Mouse (Mus musculus) erythroblast, embryonic 14.5 days (primary cell): ENCODE results near the gene Vmn2r12.

Experiments used
- GATA1 ChIP-seq: IDR thresholded peaks from 2 replicates; pipeline ENCODE4 v1.6.1; 2012; ENCODE audit warnings: low read length, inconsistent platforms, mixed read lengths
- TAL1 ChIP-seq: IDR thresholded peaks from 3 replicates; pipeline ENCODE4 v1.6.1; 2012; ENCODE audit warnings: low read length, inconsistent platforms, mixed read lengths

- no peak for TF ChIP-seq TAL1
- TF ChIP-seq GATA1: no peak
Measured at GRCm38 (mm10) chr5:109055286-109055685, 42.5 kb downstream of the Vmn2r12 start.
